Mouse (Mus musculus) thymus, postnatal 10 days (tissue): ENCODE results near the gene Srrm2.

Experiments used
- DNase-seq, 2 experiments: peaks; one replicate each; pipeline ENCODE4 v3.0.0; 2021; ENCODE audit warnings: low spot score in 2 of 2

Srrm2 gene

DNA sequence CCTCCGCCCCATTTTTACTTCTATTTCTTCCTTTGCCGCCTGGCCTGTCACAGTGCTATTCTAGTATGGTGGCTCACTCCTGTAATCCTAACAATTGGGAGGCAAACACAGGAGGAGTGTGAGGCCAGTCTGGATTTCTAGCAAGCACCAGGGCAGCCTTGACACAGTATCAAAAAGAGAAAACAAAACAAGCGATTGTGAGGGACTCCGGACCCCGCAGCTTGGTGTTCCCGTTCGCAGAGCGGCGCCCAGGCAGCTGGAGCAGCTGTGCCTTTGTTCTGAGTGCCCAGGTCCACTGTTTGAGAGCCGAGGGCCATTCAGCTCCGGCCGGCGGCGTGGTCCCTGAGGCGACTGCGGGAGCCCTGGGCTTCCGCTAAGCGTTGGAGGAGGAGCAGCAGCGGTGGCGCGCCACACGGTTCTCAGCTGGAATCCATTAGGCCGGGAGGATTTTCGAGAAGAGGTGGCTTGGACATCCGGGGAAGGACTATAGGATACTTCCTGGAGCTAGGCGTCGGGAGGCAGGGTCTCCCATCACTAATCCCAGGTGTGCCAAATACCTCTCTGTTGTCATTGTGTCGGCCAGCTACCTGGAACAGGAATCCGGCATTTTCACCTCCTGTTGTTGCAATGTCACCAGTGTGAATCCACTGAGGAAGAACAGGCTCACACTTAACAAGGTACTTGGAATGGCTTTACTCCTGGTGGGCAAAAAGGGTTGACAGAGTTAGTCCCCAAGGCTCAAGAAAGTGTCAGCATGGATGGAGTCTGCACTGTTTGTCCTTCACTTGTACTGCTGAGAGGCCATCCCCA lies at the start of gene Srrm2:
Gene Srrm2 (plus strand): TSS at position 264 of the 810 bp plus-strand sequence.
- DNase-seq: peak; percentile 18 to 40

DNA sequence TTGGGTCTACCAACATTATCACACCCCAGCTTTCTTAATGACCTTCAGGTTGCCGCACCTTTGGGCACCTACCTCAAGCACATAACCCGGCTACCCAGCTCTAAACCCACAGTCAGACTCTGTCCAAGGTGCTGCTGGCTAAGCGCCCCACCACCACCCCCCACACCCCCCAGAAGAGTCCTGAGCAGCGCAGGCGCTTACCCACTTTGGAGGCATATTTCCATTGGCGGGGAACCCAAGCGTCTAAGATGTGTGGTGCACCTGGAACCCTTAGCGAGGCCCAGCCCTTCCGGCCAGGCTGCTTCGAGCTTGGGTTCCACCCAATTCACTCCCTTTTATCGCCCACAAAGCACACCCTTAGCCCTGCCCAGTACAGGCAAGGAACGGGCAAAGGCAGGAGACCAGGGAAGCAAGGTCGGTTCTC lies 49.7 kb upstream of the Srrm2 start, which contains the start of gene Paqr4:
Gene Paqr4 (minus strand): TSS at position 270 of the 424 bp plus-strand sequence.
- no peak for DNase-seq

DNA sequence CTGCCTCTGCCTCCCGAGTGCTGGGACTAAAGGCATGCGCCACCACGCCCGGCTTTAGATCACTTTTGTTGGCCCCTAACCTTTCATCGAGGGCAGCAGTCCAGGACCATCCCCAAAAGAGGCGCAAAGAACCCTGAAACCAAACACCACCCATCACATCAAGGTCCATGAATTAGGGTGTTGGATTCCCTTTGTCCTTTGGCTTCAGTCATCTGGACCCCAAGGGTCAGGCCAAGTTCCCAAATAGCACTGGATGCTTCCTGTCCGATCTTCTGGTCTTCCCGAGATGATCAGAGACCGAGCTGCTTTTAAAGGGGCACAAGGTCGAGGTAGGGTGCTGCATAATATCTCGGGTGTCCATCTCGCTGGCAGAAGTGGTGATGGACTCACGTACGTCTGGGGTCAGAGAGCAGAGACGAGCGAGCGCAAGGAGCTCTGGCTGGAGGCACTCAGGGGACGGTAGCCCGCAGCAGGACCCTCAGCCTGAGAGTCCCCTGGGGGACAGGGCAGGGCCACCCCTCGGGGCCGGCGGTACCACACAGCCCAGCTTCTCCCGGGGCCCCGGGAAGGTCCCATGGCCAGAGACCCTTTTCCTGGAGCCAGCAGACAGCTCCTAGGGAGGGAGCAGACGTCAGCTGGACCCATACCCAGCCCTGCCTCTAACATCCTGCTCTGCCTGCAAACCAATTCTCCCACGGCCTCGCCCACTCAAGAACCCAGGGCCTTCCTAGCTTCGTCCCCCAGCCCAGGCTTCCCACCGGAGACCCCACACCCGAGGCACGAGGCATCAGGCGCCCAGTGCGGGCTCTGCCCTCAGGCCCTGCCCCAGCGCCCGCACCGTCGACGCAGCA lies 48.7 kb upstream of the Srrm2 start:
- no peak for DNase-seq

DNA sequence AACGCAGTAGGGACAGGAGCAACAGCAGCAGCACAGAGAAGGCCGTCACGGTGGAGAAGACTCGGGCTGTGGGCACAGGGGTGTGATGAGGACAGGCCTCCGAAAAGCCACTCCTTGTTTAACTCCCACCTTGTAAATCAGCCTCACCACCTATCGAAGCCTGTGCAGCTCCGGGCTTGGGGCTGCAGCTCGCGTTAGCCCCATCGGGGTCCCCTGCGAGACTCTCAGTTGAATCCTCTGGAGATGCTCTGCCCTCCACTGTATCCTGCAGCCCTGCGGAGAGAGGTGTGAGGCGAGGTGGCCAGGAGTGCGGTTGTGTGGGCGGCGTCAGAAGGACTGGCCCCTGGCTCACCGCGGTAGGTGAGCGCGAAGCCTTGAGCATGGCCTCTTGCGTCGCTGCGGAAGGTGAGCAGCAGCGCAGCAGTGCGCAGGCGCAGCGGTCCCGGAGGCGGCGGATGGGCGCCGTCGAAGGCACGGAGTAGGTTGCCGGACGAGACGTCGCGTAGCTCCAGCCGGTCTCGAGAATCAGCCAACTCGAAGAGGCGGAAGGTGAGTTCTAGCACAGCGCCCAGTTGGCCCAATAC lies 48.0 kb upstream of the Srrm2 start:
- DNase-seq: peak in 1 of 2 experiments; percentile 43

DNA sequence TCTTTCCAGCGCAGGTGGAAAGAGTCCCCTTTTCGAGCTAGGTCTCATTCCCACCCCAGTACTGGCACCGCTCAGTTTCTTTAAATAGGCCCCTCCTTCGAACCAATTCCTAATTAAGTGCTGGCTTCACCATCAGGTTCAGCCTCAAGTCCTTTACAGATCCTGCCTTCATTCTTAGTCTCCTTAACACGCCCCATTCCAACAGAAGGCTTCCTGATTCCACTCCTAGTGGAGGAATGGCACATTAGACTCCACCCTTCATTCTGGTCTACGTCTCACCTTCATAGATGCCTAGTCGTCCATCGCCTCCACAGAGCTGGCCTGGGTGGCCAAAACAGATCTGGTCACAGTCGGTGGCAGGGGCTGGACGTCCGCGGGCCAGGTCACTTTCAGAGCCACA lies 47.4 kb upstream of the Srrm2 start:
- no peak for DNase-seq

DNA sequence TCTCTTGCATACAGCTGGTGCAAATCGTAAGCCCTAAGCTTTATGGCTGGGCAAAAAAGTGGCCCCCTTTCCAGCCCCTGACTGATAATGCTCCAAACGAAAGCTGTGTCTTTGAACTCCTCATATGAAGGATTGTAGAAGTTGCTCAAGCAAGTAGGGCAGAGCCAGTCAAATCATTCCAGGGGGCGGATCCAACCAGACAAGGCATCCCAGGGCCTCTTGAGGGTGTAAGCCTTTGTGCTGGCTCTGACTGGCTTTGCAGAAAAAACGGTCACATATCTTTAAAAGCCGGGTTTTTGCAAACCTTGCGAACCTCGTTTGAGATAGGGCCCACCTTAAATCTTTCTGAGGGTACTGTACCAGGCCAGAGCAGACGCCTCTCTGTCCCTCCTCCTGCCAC lies 46.3 kb upstream of the Srrm2 start:
- no peak for DNase-seq

DNA sequence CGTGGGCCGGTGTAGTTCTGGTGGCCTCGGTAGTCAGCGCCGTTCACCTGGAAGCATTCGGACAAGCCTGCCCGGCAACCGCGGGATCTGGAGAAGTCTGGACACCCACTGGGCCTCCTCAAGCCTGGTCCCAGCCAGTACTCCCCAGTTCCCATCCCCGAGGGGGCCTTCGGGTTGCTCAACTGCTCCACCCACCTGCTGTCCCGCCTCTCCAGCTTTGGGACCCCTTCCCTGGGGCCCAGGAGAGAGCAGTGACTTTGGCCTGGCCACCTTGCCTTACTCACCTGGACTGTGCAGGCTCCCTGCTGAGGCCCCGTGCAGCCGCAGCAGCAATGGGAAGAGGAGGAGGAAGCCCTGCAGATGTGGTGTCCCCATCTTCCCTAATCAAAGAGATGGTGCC lies 45.7 kb upstream of the Srrm2 start:
- DNase-seq: no peak

DNA sequence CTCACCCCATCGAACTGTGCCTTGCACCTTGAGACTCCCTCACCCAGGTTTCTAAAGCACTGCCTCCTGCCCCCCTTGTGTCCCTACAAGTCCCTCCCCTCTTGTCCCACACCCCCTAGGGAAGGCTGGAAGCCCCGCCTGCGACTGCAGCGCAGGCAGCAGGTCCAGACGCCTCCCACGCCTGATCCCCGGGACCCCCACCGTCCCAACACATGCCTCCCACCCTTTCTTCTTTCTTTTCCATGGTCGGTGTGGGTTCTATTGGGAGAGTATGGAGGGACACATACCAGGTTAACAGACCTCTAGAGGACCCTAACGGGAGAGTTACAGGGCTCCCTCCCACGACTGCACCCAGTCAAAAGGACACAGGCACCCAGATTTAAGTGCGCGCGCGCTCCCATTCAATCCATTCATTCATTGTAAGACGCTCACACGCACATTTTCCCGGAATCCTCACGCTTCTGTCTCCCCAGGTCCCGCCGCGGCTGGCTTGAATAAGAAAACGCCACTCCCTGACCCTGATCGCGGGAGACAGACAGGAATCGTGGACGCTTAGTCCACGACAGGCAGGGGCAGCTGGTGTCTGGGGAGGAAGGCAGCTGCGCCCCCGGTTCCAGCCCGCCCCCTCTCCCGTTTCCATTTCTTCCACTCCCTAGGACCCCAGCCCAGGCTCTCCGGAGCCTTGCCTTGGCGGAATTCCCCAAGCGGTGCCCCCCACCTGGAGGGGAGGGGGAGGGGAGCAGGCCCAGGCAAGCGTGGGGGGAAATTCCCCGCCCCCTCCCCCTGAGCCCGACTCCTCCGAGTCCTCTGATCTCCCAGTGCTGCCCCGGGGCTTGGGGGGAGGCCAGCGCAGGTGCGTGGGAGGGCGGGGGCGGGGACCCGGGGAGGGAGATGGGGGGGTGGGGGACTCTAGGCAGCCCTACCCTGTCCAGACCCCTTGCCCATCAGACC lies 44.8 kb upstream of the Srrm2 start, which contains the start of gene Kremen2:
Gene Kremen2 (minus strand): TSS at position 533 of the 951 bp plus-strand sequence.
- peak in 1 of 2 experiments; percentile 34 for DNase-seq

DNA sequence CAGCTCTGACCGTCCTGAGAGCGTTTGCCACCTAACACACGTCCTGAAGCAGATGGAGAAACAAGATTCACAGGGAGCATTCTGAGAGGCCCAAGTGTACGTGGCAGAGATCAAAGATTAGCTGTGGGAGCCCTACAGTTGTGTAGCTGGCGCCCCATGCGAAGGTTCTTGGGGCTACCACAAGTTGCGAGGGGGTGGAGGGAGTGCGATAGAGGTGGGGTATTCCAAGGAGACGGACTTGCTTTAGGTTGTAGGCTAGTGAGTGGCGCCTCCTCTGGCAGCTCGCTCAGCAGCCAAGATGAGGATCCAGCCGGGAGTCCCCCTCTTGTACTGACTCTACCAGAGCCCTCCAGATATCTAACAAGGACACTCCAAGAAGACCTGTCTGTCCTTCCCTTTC lies 44.0 kb upstream of the Srrm2 start:
- DNase-seq: no peak

DNA sequence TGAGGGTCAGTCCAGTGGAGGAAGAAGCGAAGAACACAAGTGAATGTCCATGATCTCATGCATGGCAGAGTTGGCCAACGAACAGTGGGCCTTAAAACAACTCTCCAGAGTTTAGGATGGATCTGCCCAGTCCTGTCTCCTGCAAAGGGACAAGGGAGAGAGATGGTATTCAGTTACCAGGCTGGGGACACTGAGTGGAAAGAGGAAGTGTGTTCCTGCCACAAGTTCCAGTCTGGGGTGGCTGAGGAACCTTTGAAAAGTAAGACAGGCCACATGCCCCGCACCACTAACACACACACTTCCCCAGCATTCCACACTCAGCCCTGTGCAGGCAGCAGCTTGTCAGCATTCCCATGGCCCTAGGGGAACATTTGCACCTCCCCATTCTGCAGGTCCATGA lies 43.6 kb upstream of the Srrm2 start:
- DNase-seq: no peak

DNA sequence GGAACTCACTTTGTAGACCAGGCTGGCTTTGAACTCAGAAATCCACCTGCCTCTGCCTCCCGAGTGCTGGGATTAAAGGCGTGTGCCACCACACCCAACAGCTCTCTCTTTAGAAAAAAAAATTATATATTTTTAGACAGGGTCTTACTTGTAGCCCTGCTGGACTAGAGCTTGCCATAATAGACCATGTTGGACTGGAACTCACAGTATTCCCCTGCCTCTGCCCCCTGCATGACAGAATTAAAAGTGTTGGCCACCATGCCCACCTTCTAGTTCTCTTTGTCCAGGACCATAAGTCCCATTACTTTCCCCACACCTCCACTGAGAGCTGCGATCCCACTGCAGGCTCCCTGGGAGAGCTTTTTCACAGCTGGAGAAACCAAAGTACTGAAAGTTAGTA lies 42.9 kb upstream of the Srrm2 start:
- no peak for DNase-seq

DNA sequence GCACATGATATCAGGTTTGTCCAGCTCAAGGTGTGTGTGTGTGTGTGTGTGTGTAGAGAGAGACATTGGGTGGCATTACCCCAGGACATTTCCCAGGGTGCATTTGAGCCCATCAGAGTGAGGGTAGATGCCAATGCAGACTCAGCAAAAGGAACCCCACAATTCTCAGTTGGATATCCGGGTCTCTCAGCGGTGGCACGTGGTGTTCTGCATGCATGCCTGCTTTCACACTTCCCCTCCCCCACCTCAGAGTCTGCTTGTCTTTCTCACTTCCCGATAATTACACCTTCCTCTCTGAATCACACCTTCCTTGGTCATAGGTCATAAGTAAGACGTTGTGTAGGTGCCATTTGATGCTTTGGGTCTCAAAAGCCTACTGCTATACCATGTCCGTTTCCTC lies 42.3 kb upstream of the Srrm2 start:
- DNase-seq: no peak

DNA sequence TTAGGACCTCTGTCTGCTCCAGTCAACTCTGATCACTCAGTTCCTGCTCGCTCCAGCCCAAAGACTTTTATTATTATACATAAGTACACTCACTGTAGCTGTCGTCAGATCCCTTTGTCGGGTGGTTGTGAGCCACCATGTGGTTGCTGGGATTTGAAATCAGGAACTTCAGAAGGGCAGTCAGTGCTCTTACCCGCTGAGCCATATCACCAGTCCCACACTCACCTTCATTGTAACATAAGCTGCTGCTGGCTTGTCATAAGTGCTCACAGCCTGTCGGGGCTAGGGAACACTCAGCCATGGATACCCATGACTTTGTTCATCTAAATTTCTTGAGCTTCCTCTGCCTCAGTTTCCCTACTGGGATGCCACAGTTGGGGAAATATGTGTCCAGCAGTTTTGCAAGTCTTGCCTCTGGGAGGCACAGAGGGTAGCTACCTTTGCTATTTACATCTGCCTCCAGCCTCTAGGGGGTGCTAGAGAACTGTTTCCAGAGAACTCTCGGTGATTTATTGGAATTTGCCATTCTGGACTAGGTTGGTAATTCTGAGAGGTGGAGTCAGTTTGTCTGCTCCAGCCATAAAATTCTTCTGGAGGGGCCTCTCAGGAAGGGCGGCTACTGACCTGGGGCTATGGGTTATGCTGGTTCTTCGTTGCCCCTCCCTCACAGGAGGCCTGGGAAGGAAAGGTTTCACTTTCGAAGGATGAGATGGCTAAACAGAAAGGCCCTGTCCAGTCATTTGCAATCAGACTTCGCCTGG lies 41.5 kb upstream of the Srrm2 start:
- DNase-seq: peak in 1 of 2 experiments; percentile 83

DNA sequence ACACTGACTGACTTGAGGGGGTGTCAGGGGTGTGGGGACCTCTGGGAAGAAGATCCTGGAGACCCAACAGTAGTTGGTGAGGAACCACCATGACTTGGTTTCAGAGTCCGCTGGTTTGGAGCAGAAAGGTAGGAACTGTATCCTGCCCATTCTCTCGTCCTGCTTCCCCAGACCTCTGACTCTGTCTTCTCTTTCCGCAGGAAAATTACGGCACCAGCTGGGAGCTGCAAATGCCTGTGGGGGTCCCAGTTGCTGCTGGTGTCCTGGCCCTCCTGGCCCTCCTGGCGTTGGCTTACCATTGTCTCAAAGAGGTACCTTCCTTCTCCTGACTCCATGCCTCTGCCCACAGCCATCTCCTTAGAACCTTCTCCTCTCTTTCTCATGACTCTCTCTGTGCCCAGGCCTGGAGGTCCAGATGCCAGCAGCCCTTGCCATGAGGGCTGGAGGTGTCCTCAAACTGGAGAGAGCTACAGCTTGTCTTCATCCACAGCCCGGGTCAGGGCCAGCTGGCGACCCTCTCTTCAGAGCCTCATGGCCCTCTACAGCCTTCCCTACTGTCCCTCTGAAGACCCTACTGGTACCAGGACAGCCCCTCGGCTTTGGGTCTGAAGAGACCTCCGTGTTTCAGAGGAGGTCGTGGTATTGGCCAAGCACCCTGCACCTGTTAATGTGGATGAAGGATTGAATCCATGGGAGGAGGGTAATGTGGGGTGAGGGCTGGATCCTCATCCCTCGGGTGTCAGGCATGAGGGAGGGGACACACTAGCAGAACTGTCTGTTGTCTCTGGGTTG lies 40.7 kb upstream of the Srrm2 start:
- DNase-seq: no peak

DNA sequence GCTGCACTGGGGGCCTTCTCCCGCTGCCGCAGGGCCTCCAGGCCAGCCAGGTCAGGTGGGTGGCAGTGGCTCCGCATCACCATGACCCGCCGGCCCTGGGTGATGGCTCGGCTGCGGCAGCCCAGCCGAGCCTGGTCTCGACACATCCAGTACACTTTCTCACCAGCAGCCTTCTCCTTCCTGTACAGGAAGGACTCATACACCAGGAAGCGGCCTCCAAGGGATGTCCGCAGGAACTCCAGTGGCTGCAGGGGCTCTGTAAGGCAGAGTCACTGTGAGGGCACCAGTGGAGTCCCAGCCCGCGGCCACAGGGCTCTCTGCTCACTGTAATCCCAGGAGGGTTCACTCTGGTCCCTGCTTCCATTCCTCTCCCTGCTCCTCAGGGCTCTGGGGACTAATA lies 34.6 kb upstream of the Srrm2 start:
- no peak for DNase-seq

DNA sequence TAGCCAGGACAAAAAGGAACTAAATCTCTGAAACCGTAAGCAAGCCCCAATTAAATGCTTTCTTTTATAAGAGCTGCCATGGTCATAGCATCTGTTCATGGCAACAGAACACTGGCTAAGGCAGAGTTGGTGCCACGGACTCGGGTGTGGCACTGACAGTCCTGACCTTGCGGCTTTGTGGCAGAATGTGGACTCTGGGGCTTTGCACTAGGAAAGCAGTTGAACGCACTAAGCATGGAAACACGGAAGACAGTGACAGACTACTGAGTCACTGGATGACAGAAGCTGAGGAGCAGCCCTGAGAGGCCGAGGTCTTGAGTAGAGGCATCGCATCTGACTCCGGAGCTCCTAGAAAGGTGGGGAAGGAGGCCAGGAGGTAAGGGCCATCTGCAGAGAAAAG lies 32.8 kb upstream of the Srrm2 start:
- DNase-seq: no peak

DNA sequence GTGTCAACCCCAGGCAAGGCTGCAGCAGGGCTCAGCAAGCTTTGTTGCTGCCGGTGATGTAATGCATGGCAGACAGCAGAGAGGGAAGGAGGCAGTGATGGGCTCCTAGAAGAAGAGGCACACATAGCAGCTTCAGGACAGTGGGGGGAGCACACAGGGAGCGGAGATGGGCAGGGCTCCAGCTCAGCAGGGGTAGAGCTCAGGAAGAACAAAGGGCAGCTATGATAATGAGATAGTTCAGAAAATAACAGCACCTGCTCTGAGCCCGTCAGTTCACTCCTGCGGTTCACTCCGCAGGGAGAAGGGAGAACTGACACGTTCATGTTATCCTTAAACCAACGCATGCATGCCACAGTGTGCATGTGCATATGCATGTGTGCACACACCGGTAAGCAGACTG lies 31.5 kb upstream of the Srrm2 start:
- no peak for DNase-seq

DNA sequence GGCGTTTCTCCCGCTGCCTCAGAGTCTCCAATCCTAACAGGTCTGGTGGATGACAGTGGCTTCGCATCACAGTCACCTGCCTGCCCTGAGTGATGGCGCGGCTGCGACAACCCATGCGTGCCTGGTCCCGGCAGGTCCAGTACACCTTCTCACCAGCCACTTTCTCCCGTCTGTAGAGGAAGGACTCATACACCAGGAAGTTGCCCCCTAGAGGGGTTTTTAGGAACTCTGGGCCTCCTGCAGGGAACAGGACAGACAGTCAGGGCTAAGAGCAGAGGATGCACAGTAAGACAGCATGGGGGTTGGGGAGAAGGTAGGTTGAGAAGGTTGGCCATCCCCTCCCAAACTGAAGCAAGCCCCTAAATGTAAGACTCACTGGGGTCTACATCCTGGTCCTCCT lies 30.1 kb upstream of the Srrm2 start:
- no peak for DNase-seq

DNA sequence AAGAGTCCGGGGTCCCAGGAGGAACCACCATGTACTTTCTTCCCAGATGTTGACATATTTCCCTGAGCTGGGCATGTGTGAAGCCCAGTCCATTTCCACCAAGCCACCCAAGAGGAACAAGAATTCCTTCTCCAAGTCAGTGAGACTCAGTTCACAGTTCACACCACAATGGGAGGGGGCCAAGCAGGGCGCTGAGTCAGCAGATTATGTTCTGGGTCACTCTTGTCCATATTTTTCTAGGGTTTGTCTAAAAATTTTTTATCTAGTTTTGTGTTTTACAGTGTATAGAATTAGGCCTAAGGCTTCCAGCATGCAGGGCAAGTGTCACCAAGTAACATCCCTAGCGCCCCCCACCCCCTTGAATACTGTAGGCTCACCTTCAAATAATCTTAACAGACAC lies 29.2 kb upstream of the Srrm2 start:
- no peak for DNase-seq

DNA sequence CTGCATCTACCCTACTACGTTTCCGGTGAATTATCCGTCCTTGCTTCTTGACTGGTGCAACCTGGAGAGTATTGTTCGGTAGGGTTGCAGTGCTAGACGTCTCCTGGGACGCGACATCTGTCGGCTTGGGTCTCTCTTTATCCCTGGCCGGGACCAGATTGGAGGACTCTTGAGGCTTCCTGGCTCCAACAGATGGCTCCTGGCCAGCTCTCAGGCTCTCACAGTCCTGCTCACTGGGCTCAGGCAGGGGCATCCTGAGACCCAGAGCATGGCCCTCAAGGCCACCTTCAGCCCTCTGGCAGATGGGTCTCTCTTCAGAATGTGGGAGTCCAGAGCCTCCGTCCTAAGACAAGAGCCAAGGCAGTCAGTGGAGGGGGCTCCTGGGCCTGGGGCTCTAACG lies 27.4 kb upstream of the Srrm2 start:
- no peak for DNase-seq
